Mouse (Mus musculus): ENCODE data around the gene Tank. TPM values are rescaled to one million over a fixed set of nuclear protein-coding genes. Genes with fewer than 3 reads are reported as not detected.

Gene Tank
- total RNA-seq, 1 experiment from 2014 or later = 64.1 TPM

GRCm38 (mm10) chr2:61579501-61579990, 1.2 kb downstream of the Tank start:
- ATAC-seq (replicated peaks; ENCODE audit: low read depth, poor library complexity, severe bottlenecking) = no peak

- ATAC-seq (replicated peaks; ENCODE audit: low read depth, poor library complexity, severe bottlenecking) = no peak
These were observed 1.7 kb downstream of the Tank start for GRCm38 (mm10) chr2:61580091-61580490.

- ATAC-seq (replicated peaks; ENCODE audit: low read depth, poor library complexity, severe bottlenecking) = no peak
These were observed 2.2 kb downstream of the Tank start for GRCm38 (mm10) chr2:61580555-61581080.

- ATAC-seq (replicated peaks; ENCODE audit: low read depth, poor library complexity, severe bottlenecking) = no peak
These were observed 4.4 kb downstream of the Tank start for GRCm38 (mm10) chr2:61582578-61583315.

- no peak for ATAC-seq (replicated peaks; ENCODE audit: low read depth, poor library complexity, severe bottlenecking)
These were observed 7.1 kb downstream of the Tank start for GRCm38 (mm10) chr2:61585447-61585846.

- no peak for ATAC-seq (replicated peaks; ENCODE audit: low read depth, poor library complexity, severe bottlenecking)
These were observed 7.8 kb downstream of the Tank start for GRCm38 (mm10) chr2:61586166-61586565.

- ATAC-seq (replicated peaks; ENCODE audit: low read depth, poor library complexity, severe bottlenecking) = no peak
These were observed 12.4 kb downstream of the Tank start for GRCm38 (mm10) chr2:61590751-61591150.

- no peak for ATAC-seq (replicated peaks; ENCODE audit: low read depth, poor library complexity, severe bottlenecking)
These were observed 13.7 kb downstream of the Tank start for GRCm38 (mm10) chr2:61592095-61592494.

- no peak for ATAC-seq (replicated peaks; ENCODE audit: low read depth, poor library complexity, severe bottlenecking)
These were observed 14.3 kb downstream of the Tank start for GRCm38 (mm10) chr2:61592699-61593029.

GRCm38 (mm10) chr2:61593030-61593811, 14.8 kb downstream of the Tank start:
- peak; percentile 89 for ATAC-seq (replicated peaks; ENCODE audit: low read depth, poor library complexity, severe bottlenecking)

GRCm38 (mm10) chr2:61593871-61594304, 15.5 kb downstream of the Tank start:
- peak; percentile 31 for ATAC-seq (replicated peaks; ENCODE audit: low read depth, poor library complexity, severe bottlenecking)

- no peak for ATAC-seq (replicated peaks; ENCODE audit: low read depth, poor library complexity, severe bottlenecking)
These were observed 21.3 kb downstream of the Tank start for GRCm38 (mm10) chr2:61599730-61600129.

- no peak for ATAC-seq (replicated peaks; ENCODE audit: low read depth, poor library complexity, severe bottlenecking)
These were observed 25.1 kb downstream of the Tank start for GRCm38 (mm10) chr2:61603461-61603860.

- ATAC-seq (replicated peaks; ENCODE audit: low read depth, poor library complexity, severe bottlenecking) = no peak
These were observed 28.6 kb downstream of the Tank start for GRCm38 (mm10) chr2:61606942-61607341.

- ATAC-seq (replicated peaks; ENCODE audit: low read depth, poor library complexity, severe bottlenecking) = no peak
These were observed 45.6 kb downstream of the Tank start for GRCm38 (mm10) chr2:61623996-61624395.

- peak; percentile 65; the same call in 1 of the 2 replicates for ATAC-seq (replicated peaks; ENCODE audit: low read depth, poor library complexity, severe bottlenecking)
These were observed 52.6 kb downstream of the Tank start for GRCm38 (mm10) chr2:61630864-61631555.

- no peak for ATAC-seq (replicated peaks; ENCODE audit: low read depth, poor library complexity, severe bottlenecking)
These were observed 56.7 kb downstream of the Tank start for GRCm38 (mm10) chr2:61635099-61635498.

- no peak for ATAC-seq (replicated peaks; ENCODE audit: low read depth, poor library complexity, severe bottlenecking)
These were observed 59.8 kb downstream of the Tank start for GRCm38 (mm10) chr2:61638182-61638581.

- ATAC-seq (replicated peaks; ENCODE audit: low read depth, poor library complexity, severe bottlenecking) = peak; percentile 96
These were observed 64.3 kb downstream of the Tank start for GRCm38 (mm10) chr2:61642452-61643368.
